Mouse (Mus musculus): ENCODE data around the gene Mob3b. TPM values are rescaled to one million over a fixed set of nuclear protein-coding genes. Genes with fewer than 3 reads are reported as not detected.

Gene Mob3b
- polyA plus RNA-seq, 1 experiment = 4.0 TPM

DNA sequence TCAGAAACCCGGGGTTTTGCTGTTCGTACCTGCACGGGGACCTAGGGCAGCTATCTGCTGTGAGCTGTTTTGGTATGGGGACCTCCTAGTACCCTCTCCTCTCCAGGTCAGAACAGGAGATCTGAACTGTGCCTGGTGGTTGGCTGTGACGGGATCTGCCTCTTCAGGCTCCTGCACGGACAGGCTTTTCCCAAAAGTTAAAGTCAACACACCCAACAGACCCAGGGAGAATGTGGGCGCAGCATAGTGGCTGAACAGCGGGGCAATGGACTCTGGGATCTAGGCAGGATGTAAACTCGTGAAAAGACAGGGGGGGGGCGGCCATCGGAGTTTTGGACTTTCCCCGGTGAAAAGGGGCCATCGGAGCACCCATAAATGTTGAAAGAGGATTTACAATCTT lies 170.2 kb downstream of the Mob3b start:
- Histone ChIP-seq H3K4me3 (ENCODE audit: insufficient read depth, low read length) (no peak overlapping the region), H3K4me1 (ENCODE audit: control insufficient read depth, insufficient read depth, low read length) (no peaks in the 10 kb centered on the region)
- TF ChIP-seq POLR2A (IDR thresholded peaks at IDR 0.05; ENCODE audit: extremely low read depth, insufficient read depth, low read length) (no peak), CTCF (IDR thresholded peaks at IDR 0.05; ENCODE audit: extremely low read depth, insufficient read depth, low read length) (no peak)

GRCm38 (mm10) chr4:34986647-34987046 lies 170.6 kb downstream of the Mob3b start:
- TF ChIP-seq CTCF (IDR thresholded peaks at IDR 0.05; ENCODE audit: extremely low read depth, insufficient read depth, low read length) (no peak), POLR2A (IDR thresholded peaks at IDR 0.05; ENCODE audit: extremely low read depth, insufficient read depth, low read length) (no peak)
- no peak overlapping the region for H3K27ac ChIP-seq (ENCODE audit: insufficient read depth, low read length)
- H3K4me1 ChIP-seq (ENCODE audit: control insufficient read depth, insufficient read depth, low read length) = no peaks in the 10 kb centered on the region
- H3K4me3 ChIP-seq (ENCODE audit: insufficient read depth, low read length) = no peak overlapping the region

More for the DNA sequence above, 170.2 kb downstream of the Mob3b start:
- no peak overlapping the region for H3K27ac ChIP-seq (ENCODE audit: insufficient read depth, low read length)

DNA sequence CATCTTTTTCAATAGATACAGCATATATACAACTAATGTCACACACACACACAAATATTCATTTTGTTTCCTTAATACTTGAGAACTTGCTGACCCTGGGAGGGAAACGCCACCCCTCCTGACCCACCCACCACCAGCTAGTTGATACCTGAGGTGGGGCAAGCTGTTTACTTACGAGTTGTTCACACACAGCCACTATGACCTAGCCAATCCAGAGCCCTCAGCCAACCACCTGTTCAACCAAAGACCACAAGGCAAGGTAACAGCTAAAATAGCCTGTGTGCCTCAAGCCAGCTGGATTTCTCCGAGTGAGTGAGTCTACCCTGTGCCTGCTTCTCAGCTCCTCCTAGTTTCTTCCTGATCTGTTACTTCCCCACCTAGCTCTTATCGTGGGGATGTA lies 172.9 kb downstream of the Mob3b start:
- H3K27ac ChIP-seq (ENCODE audit: insufficient read depth, low read length) = no peak overlapping the region
- H3K4me3 ChIP-seq (ENCODE audit: insufficient read depth, low read length) = no peak overlapping the region
- no peaks in the 10 kb centered on the region for H3K4me1 ChIP-seq (ENCODE audit: control insufficient read depth, insufficient read depth, low read length)
- no peak for TF ChIP-seq CTCF (IDR thresholded peaks at IDR 0.05; ENCODE audit: extremely low read depth, insufficient read depth, low read length)
- TF ChIP-seq POLR2A (IDR thresholded peaks at IDR 0.05; ENCODE audit: extremely low read depth, insufficient read depth, low read length) = no peak

DNA sequence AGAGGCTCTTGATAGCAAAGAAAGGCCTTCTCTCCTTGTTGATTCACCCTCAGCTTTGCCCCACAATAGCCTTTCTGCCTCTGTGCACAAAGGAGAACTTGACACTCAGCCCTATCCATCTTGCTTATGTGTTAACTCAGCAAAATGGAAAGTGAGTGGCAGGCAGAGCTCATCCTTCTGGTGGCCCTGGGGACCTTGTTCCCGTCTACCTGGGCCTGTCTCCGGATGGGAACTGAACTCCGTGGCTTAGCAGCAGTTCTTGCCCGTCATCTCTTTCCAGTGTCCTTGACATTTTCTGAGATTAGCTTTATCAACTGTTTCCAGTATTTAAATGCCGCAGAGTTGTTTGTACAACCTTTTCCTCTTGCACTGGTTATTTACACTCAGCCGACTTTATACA lies 173.8 kb downstream of the Mob3b start:
- no peak for TF ChIP-seq POLR2A (IDR thresholded peaks at IDR 0.05; ENCODE audit: extremely low read depth, insufficient read depth, low read length)

GRCm38 (mm10) chr4:34981301-34982172 lies 175.7 kb downstream of the Mob3b start:
- H3K27ac ChIP-seq (ENCODE audit: insufficient read depth, low read length) = no peak overlapping the region
- no peak for TF ChIP-seq POLR2A (IDR thresholded peaks at IDR 0.05; ENCODE audit: extremely low read depth, insufficient read depth, low read length)
- TF ChIP-seq CTCF (IDR thresholded peaks at IDR 0.05; ENCODE audit: extremely low read depth, insufficient read depth, low read length) = no peak
- H3K4me3 ChIP-seq (ENCODE audit: insufficient read depth, low read length) = no peak overlapping the region

More for the DNA sequence above, 173.8 kb downstream of the Mob3b start:
- Histone ChIP-seq H3K4me3 (ENCODE audit: insufficient read depth, low read length) (no peak overlapping the region), H3K27ac (ENCODE audit: insufficient read depth, low read length) (no peak overlapping the region), H3K4me1 (ENCODE audit: control insufficient read depth, insufficient read depth, low read length) (no peaks in the 10 kb centered on the region)

DNA sequence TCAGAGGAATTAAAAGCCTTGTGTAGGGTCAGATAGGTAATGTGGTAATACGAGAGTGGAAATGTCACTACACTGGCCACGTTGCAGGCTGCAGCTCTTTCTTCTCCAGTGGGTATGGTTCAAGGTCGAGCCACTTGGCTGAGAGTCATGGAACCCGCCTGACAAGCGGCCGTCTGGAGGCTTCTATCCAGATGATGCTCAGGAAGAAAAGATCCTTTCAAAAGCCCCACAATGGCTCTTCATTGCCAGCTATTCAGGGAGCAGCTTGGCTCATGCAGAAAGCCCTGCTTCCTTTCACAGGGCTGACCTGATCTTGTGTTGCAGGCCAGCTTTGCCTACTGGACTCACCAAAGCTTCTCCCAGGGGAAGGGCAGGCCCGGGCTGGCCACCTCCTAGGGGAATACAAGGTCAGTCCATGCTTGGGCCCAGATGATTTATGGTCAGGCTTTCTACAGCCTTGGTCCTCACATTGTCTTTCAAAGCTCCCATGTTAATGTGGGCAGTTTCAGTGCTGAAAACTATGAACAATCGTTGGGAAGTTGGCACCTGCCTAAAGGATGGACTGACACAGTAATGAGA lies 176.7 kb downstream of the Mob3b start:
- TF ChIP-seq POLR2A (IDR thresholded peaks at IDR 0.05; ENCODE audit: extremely low read depth, insufficient read depth, low read length) = no peak
- no peak for TF ChIP-seq CTCF (IDR thresholded peaks at IDR 0.05; ENCODE audit: extremely low read depth, insufficient read depth, low read length)
- H3K27ac ChIP-seq (ENCODE audit: insufficient read depth, low read length) = no peak overlapping the region; the same call in 1 of the 2 replicates
- H3K4me1 ChIP-seq (ENCODE audit: control insufficient read depth, insufficient read depth, low read length) = 0 out of 2 replicates have a peak, but pooled peaks cover 2% of the 10 kb centered on the region
- no peak overlapping the region for H3K4me3 ChIP-seq (ENCODE audit: insufficient read depth, low read length)

More at GRCm38 (mm10) chr4:34981301-34982172, 175.7 kb downstream of the Mob3b start:
- H3K4me1 ChIP-seq (ENCODE audit: control insufficient read depth, insufficient read depth, low read length) = 0 out of 2 replicates have a peak, but pooled peaks cover 2% of the 10 kb centered on the region

DNA sequence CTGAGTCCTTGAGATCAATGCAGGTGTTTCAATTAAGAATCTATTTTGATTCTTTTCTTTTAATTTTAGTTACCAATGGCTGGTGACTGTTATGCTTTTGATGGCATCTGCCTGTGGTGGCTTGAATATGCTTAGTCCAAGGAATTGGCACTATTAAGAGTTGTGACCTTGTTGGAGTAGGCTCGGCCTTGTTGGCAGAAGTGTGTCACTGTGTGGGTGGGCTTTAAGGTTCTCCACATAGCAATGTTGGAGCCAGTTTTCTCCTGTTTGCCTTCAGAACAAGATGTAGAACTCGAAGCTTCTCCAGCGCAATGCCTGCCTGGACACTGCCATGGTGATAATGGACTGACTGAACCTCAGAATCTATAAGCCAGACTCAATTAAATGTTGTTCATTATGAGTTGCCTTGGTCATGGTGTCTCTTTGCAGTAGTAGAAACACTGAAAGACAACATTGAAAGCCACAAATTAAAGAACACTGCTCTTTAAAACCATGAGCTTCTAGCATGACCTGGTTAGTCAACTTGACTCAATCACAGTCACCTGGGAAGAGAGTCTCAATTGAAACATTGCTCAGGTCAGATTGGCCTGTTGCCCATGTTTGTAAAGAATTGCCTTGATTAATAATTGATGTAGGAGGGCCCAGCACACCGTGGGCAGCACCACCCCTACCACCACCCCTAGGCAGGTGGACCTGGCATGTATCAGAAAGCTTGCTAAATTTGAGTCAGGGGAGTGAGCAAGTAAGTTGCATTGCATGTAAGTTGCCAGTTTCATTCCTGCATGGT lies 180.2 kb downstream of the Mob3b start:
- Histone ChIP-seq H3K4me1 (ENCODE audit: control insufficient read depth, insufficient read depth, low read length) (0 out of 2 replicates have a peak, but pooled peaks cover 2% of the 10 kb centered on the region), H3K4me3 (ENCODE audit: insufficient read depth, low read length) (no peak overlapping the region), H3K27ac (ENCODE audit: insufficient read depth, low read length) (no peak overlapping the region)
- no peak for TF ChIP-seq POLR2A (IDR thresholded peaks at IDR 0.05; ENCODE audit: extremely low read depth, insufficient read depth, low read length)
- no peak for TF ChIP-seq CTCF (IDR thresholded peaks at IDR 0.05; ENCODE audit: extremely low read depth, insufficient read depth, low read length)

DNA sequence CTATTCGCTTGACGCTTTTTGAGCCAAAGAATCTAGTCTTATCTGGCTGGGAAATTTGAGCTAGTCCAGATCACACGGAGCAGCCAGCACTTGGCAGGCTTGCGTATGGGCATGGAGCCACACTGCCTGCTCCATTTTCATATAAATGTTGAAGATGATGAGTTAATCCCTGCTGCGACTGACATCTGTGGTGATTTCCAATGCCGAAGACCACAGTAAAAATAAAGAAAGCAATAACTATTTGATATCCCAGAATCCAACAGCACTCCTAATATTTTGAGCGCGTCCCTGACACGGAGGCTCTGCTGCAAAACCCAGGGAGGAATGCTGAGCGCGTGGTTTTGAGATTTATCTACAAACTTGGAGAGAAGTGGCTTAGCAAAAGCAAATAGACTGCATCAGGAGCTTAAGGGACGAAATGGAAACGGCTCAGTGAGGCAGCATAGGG lies 180.9 kb downstream of the Mob3b start:
- H3K4me3 ChIP-seq (ENCODE audit: insufficient read depth, low read length) = no peak overlapping the region
- 0 out of 2 replicates have a peak, but pooled peaks cover 2% of the 10 kb centered on the region for H3K4me1 ChIP-seq (ENCODE audit: control insufficient read depth, insufficient read depth, low read length)
- no peak overlapping the region for H3K27ac ChIP-seq (ENCODE audit: insufficient read depth, low read length)
- TF ChIP-seq POLR2A (IDR thresholded peaks at IDR 0.05; ENCODE audit: extremely low read depth, insufficient read depth, low read length) (no peak), CTCF (IDR thresholded peaks at IDR 0.05; ENCODE audit: extremely low read depth, insufficient read depth, low read length) (no peak)

GRCm38 (mm10) chr4:34974795-34975194 lies 182.5 kb downstream of the Mob3b start:
- H3K27ac ChIP-seq (ENCODE audit: insufficient read depth, low read length) = no peak overlapping the region
- TF ChIP-seq POLR2A (IDR thresholded peaks at IDR 0.05; ENCODE audit: extremely low read depth, insufficient read depth, low read length) (no peak), CTCF (IDR thresholded peaks at IDR 0.05; ENCODE audit: extremely low read depth, insufficient read depth, low read length) (no peak)
- H3K4me3 ChIP-seq (ENCODE audit: insufficient read depth, low read length) = no peak overlapping the region
- 0 out of 2 replicates have a peak, but pooled peaks cover 2% of the 10 kb centered on the region for H3K4me1 ChIP-seq (ENCODE audit: control insufficient read depth, insufficient read depth, low read length)
